Comparison of ENCODE assay signal across 9 mouse cellular contexts in the genomic region with DNA sequence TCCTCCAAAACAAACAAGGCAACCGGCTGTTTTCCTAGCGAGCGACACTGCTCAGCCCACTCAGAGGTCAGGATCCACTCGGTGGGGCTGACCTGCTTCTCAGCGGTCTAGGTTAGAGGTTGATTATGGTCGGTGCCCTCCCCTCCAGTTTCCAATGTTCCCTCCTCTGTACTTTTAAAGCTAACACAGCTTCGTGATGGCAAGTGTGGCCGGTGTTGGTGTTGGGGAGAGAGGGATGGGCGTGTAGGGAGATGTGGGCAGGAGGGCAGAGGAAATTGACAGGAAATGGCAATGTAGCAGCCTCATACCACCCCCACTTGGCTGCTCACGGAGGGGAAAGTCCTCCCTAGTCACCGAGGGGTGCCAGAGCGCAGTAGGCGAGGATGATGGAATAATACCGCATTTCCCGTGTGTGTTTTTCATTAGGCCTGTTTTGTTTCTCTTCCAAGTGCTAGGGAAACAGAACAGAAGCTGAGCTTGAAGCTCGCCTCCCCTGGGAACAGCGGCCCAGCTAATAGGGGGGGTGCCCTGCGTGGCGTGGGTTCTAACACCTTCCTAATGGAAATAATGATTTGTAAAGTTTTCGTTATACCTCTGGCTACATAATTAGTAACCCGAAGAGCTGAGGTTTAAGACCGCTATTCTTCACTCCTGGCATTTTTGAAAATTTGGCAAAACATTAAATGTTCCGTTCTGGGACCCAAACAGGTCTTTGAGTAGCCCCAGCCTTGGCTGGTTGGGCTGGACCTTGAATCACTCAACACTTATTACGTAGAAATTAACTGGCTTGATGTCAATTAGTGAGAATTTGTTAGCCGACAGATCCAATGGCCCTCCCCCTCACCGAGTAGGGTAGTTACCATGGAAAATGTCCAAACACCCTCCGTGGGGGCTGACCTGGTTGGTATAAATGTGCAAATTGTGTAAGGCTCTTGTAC.
DNase-seq lines count a peak whose midpoint lies in the region; ATAC-seq and TF ChIP-seq lines count a peak whose summit lies in the region.
"Had no signal": no experiment of that assay in that cellular context is flagged by ENCODE, and none has a peak within 500 bp of the region (broad histone marks: within the 10 kb centered on the region; RNA-seq: fewer than 3 reads in every experiment).

No protein-coding gene starts in this region.

- H3K27me3 ChIP-seq in kidney, embryonic 16.5 days (ENCODE audit: insufficient read depth, low read length) = no peaks in the 10 kb centered on the region
- no peaks in the 10 kb centered on the region for H3K27me3 ChIP-seq in neural tube, embryonic 15.5 days (replicated peaks)
- H3K27me3 ChIP-seq: megakaryocyte, embryonic 14.5 days had no signal

- no peak overlapping the region for H3K4me3 ChIP-seq in lung, adult 2 months (replicated peaks; ENCODE audit: extremely low read depth, low read depth, low read length)
- 0 out of 2 replicates have a peak overlapping the region, but pooled peaks have one; percentile 3 for H3K4me3 ChIP-seq in kidney, embryonic 16.5 days (ENCODE audit: low read length)
- no peak overlapping the region for H3K4me3 ChIP-seq in neural tube, embryonic 15.5 days (replicated peaks)
- H3K4me3 ChIP-seq: megakaryocyte, embryonic 14.5 days had no signal

- TF ChIP-seq POLR2A in lung, adult 2 months (IDR thresholded peaks at IDR 0.05; ENCODE audit: borderline replicate concordance, extremely low read depth, low read depth, low read length) = no peak

- H3K27ac ChIP-seq in kidney, embryonic 16.5 days (ENCODE audit: low read length) = peak overlapping the region; percentile 9; the same call in 1 of the 2 replicates
- H3K27ac ChIP-seq in neural tube, embryonic 15.5 days (replicated peaks) = no peak overlapping the region

- peak overlapping the region; percentile 30 for H3K4me2 ChIP-seq in kidney, embryonic 16.5 days (replicated peaks; ENCODE audit: low read depth, low read length)
- H3K4me2 ChIP-seq in neural tube, embryonic 15.5 days = peak overlapping the region; percentile 33

- no peaks in the 10 kb centered on the region for H3K36me3 ChIP-seq in kidney, embryonic 16.5 days (ENCODE audit: insufficient read depth, low read length)
- no peaks in the 10 kb centered on the region for H3K36me3 ChIP-seq in neural tube, embryonic 15.5 days

- intact Hi-C loops in gastrocnemius, postnatal 14 days (cut with DNase I; ENCODE audit: low total_unique reads) = no loop called here

- ATAC-seq in kidney, embryonic 16.5 days (ENCODE audit: low FRiP score, low TSS enrichment) = peak; percentile 39
- ATAC-seq in neural tube, embryonic 15.5 days (ENCODE audit: low FRiP score) = no peak
- ATAC-seq in megakaryocyte progenitor cell, adult 5-6 weeks (replicated peaks; ENCODE audit: poor library complexity) = no peak

- WGBS in lung, adult 2 months = 56% methylated on average over 27 of the region's 27 CpGs
- WGBS in kidney, embryonic 16.5 days = 23% methylated on average over 27 of the region's 27 CpGs
- 63% methylated on average over 27 of the region's 27 CpGs for WGBS in neural tube, embryonic 15.5 days

- DNase-seq in lung, postnatal 10 days = peak; percentile 36
- DNase-seq in lung, adult 2 months = no peak
- peak; percentile 13 for DNase-seq in gastrocnemius, postnatal 14 days
- no peak for DNase-seq in right cerebral cortex, postnatal 10 days (ENCODE audit: low spot score in 2 of 2)
- no peak for DNase-seq in cerebellum, adult 18-20 months

- TF ChIP-seq CTCF in lung, adult 2 months (IDR thresholded peaks at IDR 0.05; ENCODE audit: insufficient read depth, low read length) = no peak

- no peaks in the 10 kb centered on the region for H3K9me3 ChIP-seq in kidney, embryonic 16.5 days (ENCODE audit: low read length)
- H3K9me3 ChIP-seq in neural tube, embryonic 15.5 days (replicated peaks) = no peaks in the 10 kb centered on the region

- H3K4me1 ChIP-seq in lung, adult 2 months (ENCODE audit: control insufficient read depth, insufficient read depth, low read length) = no peaks in the 10 kb centered on the region
- H3K4me1 ChIP-seq in kidney, embryonic 16.5 days (ENCODE audit: insufficient read depth, low read length) = peaks cover 16% of the 10 kb centered on the region
- peaks cover 16% of the 10 kb centered on the region for H3K4me1 ChIP-seq in neural tube, embryonic 15.5 days
- H3K4me1 ChIP-seq: megakaryocyte, embryonic 14.5 days had no signal

- 0 out of 2 replicates have a peak overlapping the region, but pooled peaks have one; percentile 23 for H3K9ac ChIP-seq in kidney, embryonic 16.5 days (replicated peaks; ENCODE audit: low read length)
- no peak overlapping the region for H3K9ac ChIP-seq in neural tube, embryonic 15.5 days (replicated peaks)

Comparison
In these comparisons a context has a peak if more than half of its experiments do, and no peak if none do; other contexts are left out.
1. DNase-seq: peak in lung, postnatal 10 days (single experiment) and gastrocnemius, postnatal 14 days (single experiment); none in lung, adult 2 months (single experiment), right cerebral cortex, postnatal 10 days (0 of 2) and cerebellum, adult 18-20 months (0 of 2).